Mouse (Mus musculus) heart, embryonic 11.5 days (tissue): ENCODE data around the gene Ptpru. TPM values are rescaled to one million over a fixed set of nuclear protein-coding genes. Genes with fewer than 3 reads are reported as not detected.

Source experiments
- ATAC-seq: fragments of 200-750 bp; cut with Nextera tagmentation; replicated peaks from 2 replicates; pipeline ENCODE4 v1.8.0; 2017; ENCODE audit warnings: moderate library complexity; ENCODE audit not compliant: insufficient number of reproducible peaks, low FRiP score, low TSS enrichment
- H3K27ac ChIP-seq: fragments of 300-500 bp; sonication (generic); 2 replicates; pipeline ENCODE4 v1.5.1; 2014; ENCODE audit warnings: mild to moderate bottlenecking, low read depth, low read length
- H3K27me3 ChIP-seq: fragments of 300-500 bp; sonication (generic); 2 replicates; pipeline ENCODE4 v1.6.1; 2014; ENCODE audit warnings: mild to moderate bottlenecking, low read length, mixed read lengths; ENCODE audit not compliant: control insufficient read depth, insufficient read depth
- H3K36me3 ChIP-seq: fragments of 300-500 bp; sonication (generic); 2 replicates; pipeline ENCODE4 v1.6.1; 2014; ENCODE audit warnings: mild to moderate bottlenecking, low read length, moderate library complexity, mixed read lengths; ENCODE audit not compliant: control insufficient read depth, insufficient read depth
- H3K4me1 ChIP-seq: fragments of 300-500 bp; sonication (generic); 2 replicates; pipeline ENCODE4 v1.6.1; 2014; ENCODE audit warnings: low read length; ENCODE audit not compliant: control insufficient read depth, insufficient read depth
- H3K4me2 ChIP-seq: fragments of 300-500 bp; sonication (generic); 2 replicates; pipeline ENCODE4 v1.6.1; 2014; ENCODE audit warnings: mild to moderate bottlenecking, moderate library complexity
- H3K4me3 ChIP-seq: fragments of 300-500 bp; sonication (generic); 2 replicates; pipeline ENCODE4 v1.5.1; 2014; ENCODE audit warnings: low read depth, low read length
- H3K9ac ChIP-seq: fragments of 300-500 bp; sonication (generic); 2 replicates; pipeline ENCODE4 v1.6.1; 2014; ENCODE audit warnings: mild to moderate bottlenecking, low read depth, low read length, moderate library complexity
- H3K9me3 ChIP-seq: fragments of 300-500 bp; sonication (generic); replicated peaks from 2 replicates; pipeline ENCODE4 v1.6.1; 2016; ENCODE audit warnings: low read length; ENCODE audit not compliant: control insufficient read depth
- WGBS: fragments of 180-500 bp; shearing (Covaris S2); extraction: QIAGEN DNeasy Blood & Tissue Kit; methylation state at CpG from one replicate; pipeline ENCODE4 v1.1.7; 2014; ENCODE audit not compliant: insufficient replicate concordance; 5-methylcytosine and 5-hydroxymethylcytosine counted together
- polyA plus RNA-seq: library from polyadenylated mRNA; unstranded; fragments of >200 nt; fragmentation: Nextera tagmentation; extraction: Ambion mirVana; gene quantifications from 2 replicates; pipeline ENCODE4 v1.2.1, GENCODE M21; 2014

Ptpru gene
- polyA plus RNA-seq, 1 experiment from 2014 or later, result 2.8 TPM

DNA sequence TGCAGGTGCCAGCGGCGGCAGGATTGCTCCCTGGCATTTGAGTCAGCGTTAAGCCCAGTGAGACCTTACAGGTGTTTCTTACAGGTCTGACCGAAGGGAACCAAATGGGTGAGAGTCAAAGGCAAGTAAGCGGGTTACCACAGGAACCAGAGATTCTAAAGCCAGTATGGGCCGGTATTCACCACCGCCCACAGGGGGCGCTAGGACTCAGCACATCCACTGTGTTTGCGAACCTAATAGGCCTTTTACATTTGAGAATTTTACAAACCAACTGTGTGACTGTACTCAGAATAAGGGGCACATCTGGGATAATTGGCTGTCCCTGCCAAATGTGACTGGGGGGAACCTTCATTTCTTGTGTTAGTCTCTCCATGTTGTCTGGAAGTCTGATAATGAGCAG is 54.1 kb downstream of the Ptpru start:
- no peak for ATAC-seq
- Histone ChIP-seq H3K9ac (no peak overlapping the region), H3K4me1 (0 out of 2 replicates have a peak, but pooled peaks cover 2% of the 10 kb centered on the region), H3K27ac (no peak overlapping the region), H3K36me3 (no peaks in the 10 kb centered on the region), H3K9me3 (no peaks in the 10 kb centered on the region), H3K4me2 (no peak overlapping the region), H3K27me3 (no peaks in the 10 kb centered on the region), H3K4me3 (no peak overlapping the region)
- WGBS, result 12% methylated on average over 9 of the region's 9 CpGs

DNA sequence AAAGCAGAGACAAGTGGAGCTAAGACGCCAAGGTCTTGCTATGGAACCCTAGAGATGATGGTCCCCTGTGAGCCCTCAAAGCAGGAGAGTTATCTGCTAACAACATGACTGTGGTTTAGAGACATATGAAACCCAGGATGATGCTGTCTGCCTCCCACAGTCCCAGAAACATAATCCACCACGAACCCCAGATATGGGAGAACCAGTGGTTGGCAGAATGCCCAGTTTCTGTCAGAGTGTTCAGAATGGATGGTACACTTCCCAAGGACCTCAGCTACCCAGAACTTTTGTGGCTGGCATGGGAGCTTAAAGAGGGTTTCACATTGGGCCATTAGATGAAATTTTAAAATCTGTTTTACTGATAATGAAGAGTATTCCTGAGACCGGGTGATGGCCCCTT is 57.1 kb downstream of the Ptpru start:
- H3K27ac ChIP-seq, result no peak overlapping the region
- 0 out of 2 replicates have a peak, but pooled peaks cover 2% of the 10 kb centered on the region for H3K4me1 ChIP-seq
- no peak overlapping the region for H3K9ac ChIP-seq
- H3K27me3 ChIP-seq, result peaks cover 2% of the 10 kb centered on the region; the same call in 1 of the 2 replicates
- WGBS, result 33% methylated on average over 3 of the region's 3 CpGs
- no peaks in the 10 kb centered on the region for H3K36me3 ChIP-seq
- H3K9me3 ChIP-seq, result no peaks in the 10 kb centered on the region
- H3K4me3 ChIP-seq, result no peak overlapping the region
- ATAC-seq, result no peak
- H3K4me2 ChIP-seq, result no peak overlapping the region

DNA sequence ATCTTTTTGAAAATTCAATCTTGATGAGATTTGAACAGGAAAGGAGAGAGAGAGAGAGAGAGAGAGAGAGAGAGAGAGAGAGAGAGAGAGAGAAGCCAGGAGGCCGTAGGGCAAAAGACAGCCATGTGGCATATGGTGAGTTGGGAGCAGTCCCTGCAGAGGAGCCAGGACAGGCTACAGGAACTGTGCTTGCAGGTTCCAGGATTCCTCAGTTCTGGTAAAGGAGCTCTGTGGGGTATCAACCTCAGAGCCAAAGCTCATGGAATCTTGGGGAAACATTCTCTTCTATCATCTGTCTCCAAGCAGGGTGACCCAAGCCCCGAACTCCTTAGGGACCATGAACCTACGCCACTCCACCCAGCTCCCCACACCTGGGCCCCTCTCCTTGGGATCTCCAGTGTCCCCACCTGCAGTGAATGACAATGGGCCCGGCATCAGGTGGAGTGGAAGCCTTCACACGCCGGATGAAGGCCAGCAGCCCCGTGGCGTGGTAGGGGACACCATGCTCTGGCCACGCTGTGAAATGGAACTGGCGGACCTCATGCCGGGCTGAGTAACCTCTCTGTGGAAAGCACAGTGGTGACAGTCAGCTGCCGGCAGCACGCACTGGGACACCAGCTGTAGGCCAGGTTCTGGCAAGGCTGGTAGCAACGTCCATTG is 59.3 kb downstream of the Ptpru start:
- Histone ChIP-seq H3K36me3 (no peaks in the 10 kb centered on the region), H3K27ac (no peak overlapping the region), H3K9me3 (no peaks in the 10 kb centered on the region), H3K9ac (no peak overlapping the region), H3K27me3 (peaks cover 2% of the 10 kb centered on the region; the same call in 1 of the 2 replicates), H3K4me3 (no peak overlapping the region), H3K4me1 (0 out of 2 replicates have a peak, but pooled peaks cover 2% of the 10 kb centered on the region), H3K4me2 (no peak overlapping the region)
- whole genome bisulfite sequencing, result 80% methylated on average over 14 of the region's 14 CpGs
- no peak for ATAC-seq

DNA sequence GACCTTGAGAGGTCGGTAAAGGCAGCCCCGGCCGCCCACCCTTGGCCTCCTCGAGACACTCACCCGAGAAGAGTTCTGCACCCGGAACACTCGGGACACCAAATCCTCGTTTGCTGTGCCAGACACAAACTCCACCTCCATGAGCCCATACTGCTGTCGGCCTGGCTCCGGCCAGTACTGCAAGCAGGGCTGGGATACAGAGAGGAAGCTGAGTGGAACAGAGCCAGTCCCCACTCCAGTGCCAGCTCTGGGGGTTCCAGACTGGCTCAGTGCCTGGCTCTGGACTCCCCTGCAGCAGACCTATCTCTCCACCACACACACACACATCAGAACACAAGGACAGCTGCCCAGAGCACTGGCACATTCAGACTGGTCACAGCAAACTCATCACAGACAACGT is 66.7 kb downstream of the Ptpru start:
- Histone ChIP-seq H3K4me2 (no peak overlapping the region), H3K9ac (no peak overlapping the region), H3K27me3 (no peaks in the 10 kb centered on the region; the same call in 1 of the 2 replicates), H3K36me3 (no peaks in the 10 kb centered on the region), H3K9me3 (no peaks in the 10 kb centered on the region), H3K4me1 (no peaks in the 10 kb centered on the region), H3K27ac (no peak overlapping the region), H3K4me3 (no peak overlapping the region)
- 74% methylated on average over 11 of the region's 11 CpGs for WGBS
- no peak for ATAC-seq

DNA sequence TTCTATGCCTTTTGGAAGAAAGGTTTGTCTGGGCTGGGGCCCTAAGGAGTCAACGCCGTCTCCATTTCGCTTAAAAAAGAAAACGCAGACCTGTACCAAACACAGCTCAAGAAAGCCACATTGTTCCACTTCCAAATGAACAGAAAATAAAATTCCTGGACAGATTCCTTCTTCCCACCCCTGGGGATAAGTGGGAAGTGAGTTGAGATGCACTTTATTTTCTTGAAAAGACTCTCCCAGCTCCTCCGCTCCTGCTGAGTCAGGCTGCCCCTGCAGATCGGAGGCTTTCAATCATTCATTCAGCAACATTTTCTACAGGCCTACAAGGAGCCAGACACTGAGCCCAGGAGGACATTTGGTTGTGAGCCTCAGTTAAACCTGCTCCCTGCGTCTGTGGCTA is 74.2 kb downstream of the Ptpru start:
- no peak overlapping the region for H3K4me3 ChIP-seq
- no peak for ATAC-seq
- H3K9ac ChIP-seq, result no peak overlapping the region
- no peaks in the 10 kb centered on the region for H3K9me3 ChIP-seq
- H3K4me2 ChIP-seq, result no peak overlapping the region
- no peaks in the 10 kb centered on the region for H3K27me3 ChIP-seq
- H3K36me3 ChIP-seq, result no peaks in the 10 kb centered on the region
- H3K27ac ChIP-seq, result no peak overlapping the region
- H3K4me1 ChIP-seq, result no peaks in the 10 kb centered on the region
- 84% methylated on average over 7 of the region's 7 CpGs for WGBS

DNA sequence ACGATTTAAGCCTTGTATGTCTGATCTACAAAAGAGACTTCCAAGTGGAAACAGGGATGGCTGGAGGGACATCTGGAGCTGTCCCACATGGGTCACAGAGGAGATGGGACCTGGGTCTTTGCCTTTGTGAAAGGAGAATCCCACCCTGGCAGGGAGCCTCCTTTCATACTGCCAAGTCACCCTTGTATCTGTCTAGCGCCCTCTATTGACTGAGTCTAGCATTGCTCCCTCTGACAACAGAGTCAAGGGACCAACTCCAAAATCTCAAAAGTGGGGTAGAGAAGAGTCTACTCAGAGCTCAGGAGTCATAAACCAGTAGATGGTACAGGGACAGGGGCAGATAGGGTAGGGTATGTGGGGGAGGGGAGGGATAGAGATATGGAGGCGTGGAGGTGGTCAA is 74.6 kb downstream of the Ptpru start:
- H3K27ac ChIP-seq, result no peak overlapping the region
- no peaks in the 10 kb centered on the region for H3K36me3 ChIP-seq
- H3K4me1 ChIP-seq, result no peaks in the 10 kb centered on the region
- no peak for ATAC-seq
- WGBS, result 58% methylated on average over 3 of the region's 3 CpGs
- no peak overlapping the region for H3K4me2 ChIP-seq
- no peaks in the 10 kb centered on the region for H3K27me3 ChIP-seq
- no peak overlapping the region for H3K4me3 ChIP-seq
- no peaks in the 10 kb centered on the region for H3K9me3 ChIP-seq
- H3K9ac ChIP-seq, result no peak overlapping the region

DNA sequence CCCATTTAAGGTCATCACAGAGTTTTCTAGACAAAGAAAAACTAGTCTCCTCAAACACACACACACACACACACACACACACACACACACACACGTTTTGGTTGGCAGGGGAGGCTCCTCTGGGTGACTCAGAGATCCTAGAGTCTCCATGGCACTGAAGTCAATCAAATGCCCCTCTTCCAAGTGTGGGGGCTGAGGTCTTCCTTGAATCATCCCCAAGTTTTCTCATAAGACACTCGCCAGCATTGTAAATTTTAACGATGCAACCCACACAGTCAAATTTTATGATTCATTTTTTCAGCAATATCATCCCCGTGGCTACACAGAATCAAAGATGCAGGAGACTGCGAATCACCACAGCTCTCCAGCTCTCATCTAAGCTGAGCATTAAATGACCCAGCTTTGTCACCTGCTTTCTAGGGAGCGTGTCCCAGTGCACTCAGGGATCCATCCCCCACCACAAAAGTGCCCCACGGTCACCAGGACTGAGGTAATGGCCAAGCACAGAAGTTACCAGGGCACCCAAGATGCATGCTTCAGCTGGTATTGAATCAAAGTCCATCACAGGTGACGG is 75.8 kb downstream of the Ptpru start:
- Histone ChIP-seq H3K9me3 (no peaks in the 10 kb centered on the region), H3K27me3 (no peaks in the 10 kb centered on the region), H3K27ac (no peak overlapping the region), H3K4me2 (no peak overlapping the region), H3K4me3 (no peak overlapping the region), H3K4me1 (no peaks in the 10 kb centered on the region), H3K9ac (no peak overlapping the region), H3K36me3 (no peaks in the 10 kb centered on the region)
- ATAC-seq, result no peak
- 76% methylated on average over 8 of the region's 8 CpGs for WGBS

DNA sequence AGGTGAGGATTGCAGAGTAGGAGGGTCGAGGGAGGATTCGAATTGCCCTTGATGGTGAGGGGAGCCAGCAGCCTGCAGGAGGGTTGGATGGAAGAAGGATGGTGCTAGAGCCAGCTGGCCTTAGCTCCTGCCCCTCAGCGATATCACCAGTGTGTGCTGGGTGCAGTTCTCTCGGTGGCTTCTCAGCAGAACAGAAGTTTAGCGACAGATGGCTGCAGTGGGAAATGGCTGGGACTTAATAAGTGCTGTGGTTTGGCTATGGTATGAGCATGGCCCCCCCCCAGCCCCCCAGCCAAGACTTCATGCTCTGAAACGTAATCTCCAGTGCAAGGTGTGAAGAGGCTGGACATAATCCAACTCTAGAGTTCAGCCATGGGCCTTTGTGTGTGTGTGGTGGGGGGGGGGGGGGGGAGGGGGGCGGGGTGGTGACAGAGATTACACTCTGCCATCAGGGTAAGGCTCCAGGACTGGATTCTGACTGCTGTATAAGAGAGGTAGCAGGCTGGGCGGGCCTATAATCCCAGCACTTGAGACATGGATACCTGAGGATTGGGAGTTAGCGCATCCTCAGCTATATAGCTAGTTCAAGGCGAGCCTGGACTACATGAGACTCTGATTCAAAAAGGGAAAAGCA is 85.8 kb downstream of the Ptpru start:
- Histone ChIP-seq H3K4me1 (no peaks in the 10 kb centered on the region), H3K27ac (no peak overlapping the region), H3K4me3 (no peak overlapping the region), H3K9ac (no peak overlapping the region), H3K9me3 (no peaks in the 10 kb centered on the region), H3K36me3 (no peaks in the 10 kb centered on the region), H3K4me2 (no peak overlapping the region), H3K27me3 (no peaks in the 10 kb centered on the region; the same call in 1 of the 2 replicates)
- no peak for ATAC-seq
- 53% methylated on average over 10 of the region's 10 CpGs for WGBS
